Mouse (Mus musculus): ENCODE measurements around the gene Alad.

- TF ChIP-seq CTCF (IDR thresholded peaks at IDR 0.05; ENCODE audit: low read depth, low read length) (no peak), POLR2A (IDR thresholded peaks at IDR 0.05; ENCODE audit: borderline replicate concordance, low read depth, low read length) (0 out of 2 replicates have a peak, but pooled peaks have one; percentile 35)
Measured at GRCm38 (mm10) chr4:62501964-62502732, 17.6 kb downstream of the Alad start.

Measured in bone marrow macrophage, adult 2 months (primary cell).